Mouse (Mus musculus): Measurements from ENCODE around the gene Gpr146. TPM values are rescaled to one million over a fixed set of nuclear protein-coding genes. Genes with fewer than 3 reads are reported as not detected.

Gpr146 gene
- polyA plus RNA-seq (2017; shearing (Covaris generic)): 17.2 TPM

GRCm38 (mm10) chr5:139377468-139378270, at the start of gene Gpr146:
Gene Gpr146 (plus strand): TSS chr5:139377697.

GRCm38 (mm10) chr5:139351134-139351533, 26.4 kb upstream of the Gpr146 start, which contains the start of gene Cox19:
Gene Cox19 (minus strand): TSS chr5:139351418.

GRCm38 (mm10) chr5:139352317-139352716, 25.2 kb upstream of the Gpr146 start, which contains the start of gene Cyp2w1:
Gene Cyp2w1 (plus strand): TSS chr5:139352617.

GRCm38 (mm10) chr5:139404801-139405401, 27.4 kb downstream of the Gpr146 start, which contains the start of gene C130050O18Rik:
Gene C130050O18Rik (plus strand): TSS chr5:139405280.

GRCm38 (mm10) chr5:139423026-139423865, 45.7 kb downstream of the Gpr146 start, which contains the start of gene Gper1:
Gene Gper1 (plus strand): TSS chr5:139423151.

Other genes with a start within 250 kb of the Gpr146 start
- 1.0 TPM for gene Prkar1b, start 227.7 kb upstream of the Gpr146 start, polyA plus RNA-seq (2017; shearing (Covaris generic))
- gene Dnaaf5, start 227.5 kb upstream of the Gpr146 start, polyA plus RNA-seq (2017; shearing (Covaris generic)): 16.5 TPM
- gene Sun1, start 177.1 kb upstream of the Gpr146 start, polyA plus RNA-seq (2017; shearing (Covaris generic)): 39.1 TPM
- gene Get4, start 125.4 kb upstream of the Gpr146 start, polyA plus RNA-seq (2017; shearing (Covaris generic)): 90.2 TPM
- gene Adap1, start 52.1 kb upstream of the Gpr146 start, polyA plus RNA-seq (2017; shearing (Covaris generic)): 25.1 TPM
- gene Cox19, start 26.3 kb upstream of the Gpr146 start, polyA plus RNA-seq (2017; shearing (Covaris generic)): 23.1 TPM
- not detected for gene Cyp2w1, start 25.1 kb upstream of the Gpr146 start, polyA plus RNA-seq (2017; shearing (Covaris generic))
- gene C130050O18Rik, start 27.6 kb downstream of the Gpr146 start, polyA plus RNA-seq (2017; shearing (Covaris generic)): not detected
- not detected for gene Gper1, start 45.5 kb downstream of the Gpr146 start, polyA plus RNA-seq (2017; shearing (Covaris generic))
- gene 3110082I17Rik, start 82.8 kb downstream of the Gpr146 start, polyA plus RNA-seq (2017; shearing (Covaris generic)): 3.6 TPM
- gene Zfand2a, start 106.9 kb downstream of the Gpr146 start, polyA plus RNA-seq (2017; shearing (Covaris generic)): 55.6 TPM
- gene Uncx, start 165.8 kb downstream of the Gpr146 start, polyA plus RNA-seq (2017; shearing (Covaris generic)): not detected